Mouse (Mus musculus) embryonic facial prominence, embryonic 10.5 days (tissue): ENCODE results near the gene Bcl2l14. TPM values are rescaled to one million over a fixed set of nuclear protein-coding genes. Genes with fewer than 3 reads are reported as not detected.

Source experiments
- DNase-seq: peaks from one replicate; pipeline ENCODE4 v3.0.0-alpha.2; 2017; ENCODE audit warnings: low spot score
- H3K27ac ChIP-seq: fragments of 300-500 bp; sonication (generic); replicated peaks from 2 replicates; pipeline ENCODE4 v1.5.1; 2016; ENCODE audit warnings: mild to moderate bottlenecking
- H3K27me3 ChIP-seq: fragments of 300-500 bp; sonication (generic); replicated peaks from 2 replicates; pipeline ENCODE4 v1.6.1; 2016; ENCODE audit warnings: low read depth, mild to moderate bottlenecking; ENCODE audit not compliant: poor library complexity, severe bottlenecking
- H3K36me3 ChIP-seq: fragments of 300-500 bp; sonication (generic); replicated peaks from 2 replicates; pipeline ENCODE4 v1.6.1; 2016; ENCODE audit warnings: mild to moderate bottlenecking, moderate library complexity
- H3K4me1 ChIP-seq: fragments of 300-500 bp; sonication (generic); 2 replicates; pipeline ENCODE4 v1.6.1; 2016
- H3K4me3 ChIP-seq: fragments of 300-500 bp; sonication (generic); 2 replicates; pipeline ENCODE4 v1.5.1; 2016; ENCODE audit warnings: mild to moderate bottlenecking, moderate library complexity
- H3K9me3 ChIP-seq: fragments of 300-500 bp; sonication (generic); 2 replicates; pipeline ENCODE4 v1.6.1; 2016; ENCODE audit warnings: mild to moderate bottlenecking
- WGBS: fragments of 180-500 bp; shearing (Covaris S2); methylation state at CpG from one replicate; pipeline ENCODE4 v1.1.7; 2016; 5-methylcytosine and 5-hydroxymethylcytosine counted together
- polyA plus RNA-seq: library from polyadenylated mRNA; unstranded; fragments of >200 nt; fragmentation: Nextera tagmentation; extraction: Ambion mirVana; gene quantifications from 2 replicates; pipeline ENCODE4 v1.2.1, GENCODE M21; 2016

Bcl2l14 gene
- polyA plus RNA-seq = 0.47 and 0.74 TPM in 2 replicates

DNA sequence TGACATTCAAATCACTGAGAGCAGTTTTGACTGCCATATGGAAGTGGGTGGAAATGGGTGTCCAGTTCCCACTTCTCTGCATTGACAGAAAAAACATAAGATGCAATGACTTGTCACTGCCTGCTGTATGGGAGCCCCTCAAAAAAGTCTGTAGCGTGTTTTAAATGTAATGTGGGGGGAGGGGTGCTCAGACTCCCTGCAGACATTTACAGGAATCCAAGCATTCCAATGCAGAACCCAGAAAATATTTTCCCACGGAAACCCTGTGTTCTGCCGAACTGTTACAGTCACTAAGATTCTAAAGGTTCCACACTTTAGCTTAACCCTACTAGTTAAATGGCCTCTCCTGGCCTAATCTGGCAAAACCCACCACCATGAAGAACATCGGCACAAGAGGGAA, at the start of gene Bcl2l14:
Bcl2l14 (plus strand) TSS at position 301 of the 400 bp plus-strand sequence.
- Histone ChIP-seq H3K36me3 (no peaks in the 10 kb centered on the region), H3K27ac (no peak within 1 kb of the TSS), H3K4me3 (no peak within 1 kb of the TSS), H3K9me3 (peaks cover 4% of the 10 kb centered on the region; the same call in 1 of the 2 replicates), H3K4me1 (no peaks in the 10 kb centered on the region), H3K27me3 (no peaks in the 10 kb centered on the region)
- no peak for DNase-seq
- WGBS = 86% methylated on average over 4 of the region's 4 CpGs

DNA sequence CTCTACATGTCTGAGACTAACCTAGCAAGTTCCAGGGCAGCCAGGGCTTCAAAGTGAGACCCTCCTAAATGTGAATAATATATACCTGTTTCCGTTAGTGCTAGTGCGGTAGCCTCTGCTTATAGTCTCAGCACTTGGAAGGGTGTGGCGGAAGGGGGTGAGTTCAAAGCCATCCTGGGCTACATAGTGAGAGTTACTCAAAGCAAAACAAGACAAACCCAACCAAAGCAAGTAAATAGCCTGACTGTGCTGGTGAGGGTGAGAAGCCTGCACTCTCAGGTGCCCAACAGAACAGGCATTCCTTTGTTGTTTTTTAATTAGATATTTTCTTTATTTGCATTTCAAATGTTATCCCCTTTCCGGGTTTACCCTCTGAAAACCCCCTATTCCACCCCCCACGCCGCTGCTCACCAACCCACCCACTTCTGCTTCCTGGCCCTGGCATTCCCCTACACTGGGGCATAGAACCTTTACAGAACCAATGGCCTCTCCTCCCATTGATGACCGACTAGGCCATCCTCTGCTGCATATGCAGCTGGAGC, 47.5 kb upstream of the Bcl2l14 start:
- H3K9me3 ChIP-seq = no peaks in the 10 kb centered on the region
- 91% methylated on average over 7 of the region's 7 CpGs for WGBS
- no peak overlapping the region for H3K4me3 ChIP-seq
- DNase-seq = no peak
- no peaks in the 10 kb centered on the region for H3K4me1 ChIP-seq
- no peaks in the 10 kb centered on the region for H3K36me3 ChIP-seq
- no peaks in the 10 kb centered on the region for H3K27me3 ChIP-seq
- no peak overlapping the region for H3K27ac ChIP-seq

DNA sequence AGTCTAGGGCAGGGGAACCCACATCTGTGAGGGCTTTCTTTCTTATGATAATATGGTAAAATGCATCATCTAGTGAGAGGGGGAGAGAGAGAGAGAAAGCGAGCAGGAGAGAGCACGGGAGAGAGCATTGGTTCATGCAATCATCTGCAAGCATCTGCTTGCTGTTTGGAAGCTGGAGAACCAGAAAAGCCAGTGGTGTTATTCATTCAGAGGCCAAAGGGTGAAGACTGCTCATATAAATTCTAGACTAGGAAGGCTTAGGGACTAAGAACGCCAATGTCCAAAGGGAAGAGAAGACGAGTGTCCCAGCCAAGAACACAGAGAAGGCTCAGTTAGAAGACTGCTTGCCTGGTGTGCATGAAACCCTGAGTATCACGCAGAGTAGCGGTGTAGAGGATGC, 43.2 kb upstream of the Bcl2l14 start:
- no peaks in the 10 kb centered on the region for H3K9me3 ChIP-seq

GRCm38 (mm10) chr6:134353751-134354150, 42.4 kb upstream of the Bcl2l14 start:
- H3K27ac ChIP-seq = no peak overlapping the region
- DNase-seq = no peak
- H3K36me3 ChIP-seq = no peaks in the 10 kb centered on the region
- WGBS = 86% methylated on average over 4 of the region's 4 CpGs
- H3K27me3 ChIP-seq = no peaks in the 10 kb centered on the region
- no peaks in the 10 kb centered on the region for H3K9me3 ChIP-seq
- H3K4me3 ChIP-seq = no peak overlapping the region
- no peaks in the 10 kb centered on the region for H3K4me1 ChIP-seq

More for the DNA sequence above, 43.2 kb upstream of the Bcl2l14 start:
- WGBS = 90% methylated on average over 6 of the region's 6 CpGs
- H3K4me3 ChIP-seq = no peak overlapping the region
- no peaks in the 10 kb centered on the region for H3K4me1 ChIP-seq
- H3K27me3 ChIP-seq = no peaks in the 10 kb centered on the region
- DNase-seq = no peak
- no peaks in the 10 kb centered on the region for H3K36me3 ChIP-seq
- H3K27ac ChIP-seq = no peak overlapping the region

GRCm38 (mm10) chr6:134357570-134357969, 38.5 kb upstream of the Bcl2l14 start:
- Histone ChIP-seq H3K27me3 (no peaks in the 10 kb centered on the region), H3K4me1 (no peaks in the 10 kb centered on the region), H3K36me3 (no peaks in the 10 kb centered on the region), H3K27ac (no peak overlapping the region), H3K4me3 (no peak overlapping the region), H3K9me3 (no peaks in the 10 kb centered on the region)
- no peak for DNase-seq
- WGBS = 88% methylated on average over 6 of the region's 6 CpGs

- no peak for DNase-seq
- Histone ChIP-seq H3K27me3 (no peaks in the 10 kb centered on the region), H3K36me3 (no peaks in the 10 kb centered on the region), H3K27ac (no peak overlapping the region), H3K9me3 (no peaks in the 10 kb centered on the region), H3K4me3 (no peak overlapping the region), H3K4me1 (no peaks in the 10 kb centered on the region)
- WGBS = 95% methylated on average over 4 of the region's 4 CpGs
Measured at GRCm38 (mm10) chr6:134360079-134360478, 36.0 kb upstream of the Bcl2l14 start.

DNA sequence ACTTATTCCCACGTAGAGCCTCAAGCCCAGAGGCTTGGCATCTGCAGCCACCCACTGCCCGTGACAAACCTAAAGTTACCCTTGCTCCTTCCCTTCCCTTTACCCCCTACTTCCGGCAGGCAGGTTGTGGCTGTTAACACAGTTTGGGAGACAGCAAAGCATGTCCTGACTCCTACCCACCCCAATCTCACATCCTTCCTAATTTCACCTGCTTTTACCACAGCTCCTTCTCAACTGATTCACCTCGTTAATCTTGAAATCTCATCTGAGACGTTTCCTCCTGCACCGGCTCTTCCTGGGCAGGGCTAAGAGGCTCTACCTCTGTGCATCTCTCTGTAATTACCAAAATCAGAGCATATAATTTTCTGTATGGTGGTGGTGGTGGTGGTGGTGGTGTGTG, 31.5 kb upstream of the Bcl2l14 start:
- 77% methylated on average over 6 of the region's 6 CpGs for WGBS
- H3K4me1 ChIP-seq = peaks cover 26% of the 10 kb centered on the region
- H3K27ac ChIP-seq = no peak overlapping the region
- no peaks in the 10 kb centered on the region for H3K9me3 ChIP-seq
- DNase-seq = no peak
- no peaks in the 10 kb centered on the region for H3K27me3 ChIP-seq
- no peaks in the 10 kb centered on the region for H3K36me3 ChIP-seq
- no peak overlapping the region for H3K4me3 ChIP-seq

GRCm38 (mm10) chr6:134365952-134366351, 30.2 kb upstream of the Bcl2l14 start:
- Histone ChIP-seq H3K27me3 (no peaks in the 10 kb centered on the region), H3K36me3 (no peaks in the 10 kb centered on the region), H3K27ac (no peak overlapping the region), H3K4me3 (no peak overlapping the region), H3K4me1 (peaks cover 26% of the 10 kb centered on the region), H3K9me3 (no peaks in the 10 kb centered on the region)
- no peak for DNase-seq
- WGBS = 84% methylated on average over 4 of the region's 4 CpGs

- H3K27ac ChIP-seq = 0 out of 2 replicates have a peak overlapping the region, but pooled peaks have one; percentile 48
- WGBS = 57% methylated on average over 10 of the region's 10 CpGs
Measured at GRCm38 (mm10) chr6:134366366-134367351, 29.5 kb upstream of the Bcl2l14 start.

DNA sequence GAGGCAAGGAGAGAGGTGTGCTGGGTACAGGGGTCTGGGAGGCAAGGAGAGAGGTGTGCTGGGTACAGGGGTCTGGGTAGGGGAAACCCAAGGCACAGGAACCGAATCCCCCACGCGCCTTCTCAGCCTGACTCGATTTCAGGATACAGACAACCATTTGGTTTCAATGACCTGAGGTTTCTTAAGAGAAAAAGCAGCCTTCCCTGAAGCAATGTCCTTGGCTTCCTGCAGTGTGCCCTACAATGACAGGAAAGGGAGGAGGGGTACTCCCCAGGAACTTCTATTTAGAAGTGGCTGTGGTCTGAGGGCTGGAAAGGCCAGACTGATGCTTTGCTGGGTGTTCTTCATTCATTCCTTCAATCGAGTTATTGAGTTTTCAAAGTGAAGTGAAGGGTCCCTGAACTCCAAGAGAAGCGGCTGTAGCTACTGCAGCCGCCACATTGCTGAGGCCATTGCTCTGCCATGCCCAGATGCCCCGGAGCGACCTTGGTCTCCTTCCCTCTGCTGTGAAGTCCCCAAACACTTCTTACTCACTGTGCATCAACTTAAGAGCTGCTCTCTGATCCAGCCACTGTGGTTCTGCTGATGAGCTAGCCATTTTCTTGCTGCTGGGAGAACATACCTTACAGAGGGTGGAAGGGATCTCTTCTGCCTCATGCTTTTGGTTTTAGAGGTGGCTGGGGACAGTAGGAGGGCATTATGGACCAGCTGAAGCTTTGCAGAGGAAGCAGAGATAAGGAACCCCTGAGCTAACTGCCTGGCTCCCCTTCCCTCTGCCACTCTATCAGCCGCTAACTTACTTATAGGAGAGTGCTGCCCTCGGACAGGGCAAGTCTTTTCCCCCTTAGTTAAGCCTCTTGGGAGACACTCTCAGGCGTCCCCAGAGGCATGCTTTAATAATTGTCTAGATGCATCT, 28.5 kb upstream of the Bcl2l14 start:
- no peak for DNase-seq
- H3K27ac ChIP-seq = 0 out of 2 replicates have a peak overlapping the region, but pooled peaks have one; percentile 48
- 50% methylated on average over 12 of the region's 12 CpGs for WGBS
- no peaks in the 10 kb centered on the region for H3K27me3 ChIP-seq
- no peaks in the 10 kb centered on the region for H3K9me3 ChIP-seq
- H3K4me3 ChIP-seq = no peak overlapping the region
- H3K4me1 ChIP-seq = peaks cover 26% of the 10 kb centered on the region
- H3K36me3 ChIP-seq = no peaks in the 10 kb centered on the region

More at GRCm38 (mm10) chr6:134366366-134367351, 29.5 kb upstream of the Bcl2l14 start:
- Histone ChIP-seq H3K36me3 (no peaks in the 10 kb centered on the region), H3K9me3 (no peaks in the 10 kb centered on the region), H3K27me3 (no peaks in the 10 kb centered on the region), H3K4me1 (peaks cover 26% of the 10 kb centered on the region), H3K4me3 (no peak overlapping the region)
- no peak for DNase-seq

- no peaks in the 10 kb centered on the region for H3K9me3 ChIP-seq
- 79% methylated on average over 2 of the region's 2 CpGs for WGBS
- H3K4me3 ChIP-seq = no peak overlapping the region
- no peaks in the 10 kb centered on the region for H3K36me3 ChIP-seq
- peaks cover 9% of the 10 kb centered on the region for H3K4me1 ChIP-seq
- no peaks in the 10 kb centered on the region for H3K27me3 ChIP-seq
- H3K27ac ChIP-seq = no peak overlapping the region
- DNase-seq = no peak
Measured at GRCm38 (mm10) chr6:134372946-134373345, 23.2 kb upstream of the Bcl2l14 start.

GRCm38 (mm10) chr6:134377201-134377600, 18.9 kb upstream of the Bcl2l14 start:
- Histone ChIP-seq H3K27ac (no peak overlapping the region), H3K27me3 (no peaks in the 10 kb centered on the region), H3K9me3 (peaks cover 5% of the 10 kb centered on the region; the same call in 1 of the 2 replicates), H3K4me3 (no peak overlapping the region), H3K36me3 (no peaks in the 10 kb centered on the region), H3K4me1 (no peaks in the 10 kb centered on the region)
- no peak for DNase-seq
- WGBS = 87% methylated on average over 5 of the region's 5 CpGs
